Mouse (Mus musculus) olfactory bulb, adult 2 months (tissue): Measurements from ENCODE around the gene Otop1.

ENCODE experiments used
- CTCF ChIP-seq: fragments of 200-500 bp; IDR thresholded peaks from 2 replicates; pipeline ENCODE4 v1.5.1; 2012; ENCODE audit warnings: low read depth, mild to moderate bottlenecking, low read length, moderate library complexity; ENCODE audit not compliant: insufficient read depth
- POLR2A ChIP-seq: fragments of 200-500 bp; IDR thresholded peaks from 2 replicates; pipeline ENCODE4 v1.6.1; 2012; ENCODE audit warnings: mild to moderate bottlenecking, low read depth, low read length, moderate library complexity; ENCODE audit not compliant: insufficient read depth

DNA sequence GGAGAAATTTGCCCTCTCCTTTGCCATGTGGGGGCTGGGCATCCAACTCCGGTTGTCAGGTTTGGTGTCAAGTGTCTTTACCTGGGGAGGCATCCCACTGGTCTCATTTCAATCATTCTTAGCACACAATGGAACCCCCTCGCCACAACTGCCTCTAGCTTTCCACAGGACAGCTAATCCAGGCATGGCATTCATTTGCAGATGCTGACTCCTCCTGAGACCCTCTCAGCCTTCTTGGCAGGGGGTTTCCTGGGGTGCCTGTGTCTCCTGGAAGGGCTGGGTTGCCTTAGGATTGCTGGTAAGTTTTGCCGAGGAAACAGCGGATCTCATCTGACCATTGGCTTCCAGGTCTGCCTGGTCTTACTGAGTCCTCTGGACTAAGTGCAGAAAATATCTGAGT, at the start of gene Otop1:
- TF ChIP-seq POLR2A (no peak), CTCF (no peak)
